Mouse (Mus musculus) embryonic facial prominence, embryonic 11.5 days (tissue): Measurements from ENCODE around the gene Ppm1h. TPM values are rescaled to one million over a fixed set of nuclear protein-coding genes. Genes with fewer than 3 reads are reported as not detected.

Experiments
- ATAC-seq: fragments of 200-750 bp; cut with Nextera tagmentation; replicated peaks from 2 replicates; pipeline ENCODE4 v1.8.0; 2017; ENCODE audit warnings: low read depth; ENCODE audit not compliant: insufficient number of reproducible peaks, low FRiP score, low TSS enrichment
- DNase-seq: peaks from one replicate; pipeline ENCODE4 v3.0.0-alpha.2; 2015; ENCODE audit warnings: low spot score
- H3K27ac ChIP-seq: fragments of 300-500 bp; sonication (generic); replicated peaks from 2 replicates; pipeline ENCODE4 v1.5.1; 2014; ENCODE audit warnings: mild to moderate bottlenecking, low read depth, low read length, control low read depth
- H3K27me3 ChIP-seq: fragments of 300-500 bp; sonication (generic); 2 replicates; pipeline ENCODE4 v1.6.1; 2014; ENCODE audit warnings: mild to moderate bottlenecking, low read length, moderate library complexity, mixed read lengths; ENCODE audit not compliant: control insufficient read depth, insufficient read depth
- H3K36me3 ChIP-seq: fragments of 300-500 bp; sonication (generic); replicated peaks from 2 replicates; pipeline ENCODE4 v1.6.1; 2014; ENCODE audit warnings: low read depth, mild to moderate bottlenecking, low read length, moderate library complexity, mixed read lengths; ENCODE audit not compliant: control insufficient read depth, insufficient read depth
- H3K4me1 ChIP-seq: fragments of 300-500 bp; sonication (generic); 2 replicates; pipeline ENCODE4 v1.6.1; 2014; ENCODE audit warnings: low read length, mixed read lengths; ENCODE audit not compliant: control insufficient read depth, insufficient read depth
- H3K4me2 ChIP-seq: fragments of 300-500 bp; sonication (generic); 2 replicates; pipeline ENCODE4 v1.6.1; 2014; ENCODE audit warnings: low read depth, mild to moderate bottlenecking, control low read depth, low read length, moderate library complexity
- H3K4me3 ChIP-seq: fragments of 300-500 bp; sonication (generic); 2 replicates; pipeline ENCODE4 v1.5.1; 2014; ENCODE audit warnings: low read depth, low read length, control low read depth
- H3K9ac ChIP-seq: fragments of 300-500 bp; sonication (generic); replicated peaks from 2 replicates; pipeline ENCODE4 v1.6.1; 2014; ENCODE audit warnings: mild to moderate bottlenecking, control low read depth, low read length
- H3K9me3 ChIP-seq: fragments of 300-500 bp; sonication (generic); replicated peaks from 2 replicates; pipeline ENCODE4 v1.6.1; 2016; ENCODE audit warnings: mild to moderate bottlenecking, low read length, inconsistent platforms, mixed read lengths; ENCODE audit not compliant: control insufficient read depth
- WGBS: fragments of 180-500 bp; shearing (Covaris S2); extraction: QIAGEN DNeasy Blood & Tissue Kit; methylation state at CpG from one replicate; pipeline ENCODE4 v1.1.7; 2014; 5-methylcytosine and 5-hydroxymethylcytosine counted together
- polyA plus RNA-seq: library from polyadenylated mRNA; unstranded; fragments of >200 nt; fragmentation: Nextera tagmentation; extraction: Ambion mirVana; gene quantifications from 2 replicates; pipeline ENCODE4 v1.2.1, GENCODE M21; 2014

Ppm1h gene
- polyA plus RNA-seq, 1 experiment from 2014 or later = 4.5 TPM

- ATAC-seq = no peak
- Histone ChIP-seq H3K27ac (no peak overlapping the region), H3K36me3 (no peaks in the 10 kb centered on the region), H3K4me2 (no peak overlapping the region), H3K9ac (no peak overlapping the region), H3K4me3 (no peak overlapping the region), H3K27me3 (no peaks in the 10 kb centered on the region), H3K9me3 (no peaks in the 10 kb centered on the region), H3K4me1 (no peaks in the 10 kb centered on the region)
- no peak for DNase-seq
- 46% methylated on average over 8 of the region's 8 CpGs for WGBS
Measured at GRCm38 (mm10) chr10:122765992-122766391, 87.4 kb downstream of the Ppm1h start.

- ATAC-seq (no peak), DNase-seq (no peak)
- Histone ChIP-seq H3K4me2 (no peak overlapping the region), H3K27me3 (no peaks in the 10 kb centered on the region), H3K9me3 (no peaks in the 10 kb centered on the region), H3K27ac (no peak overlapping the region), H3K4me3 (no peak overlapping the region), H3K36me3 (no peaks in the 10 kb centered on the region), H3K4me1 (no peaks in the 10 kb centered on the region), H3K9ac (no peak overlapping the region)
- 69% methylated on average over 13 of the region's 13 CpGs for WGBS
Measured at GRCm38 (mm10) chr10:122768204-122768892, 89.8 kb downstream of the Ppm1h start.

GRCm38 (mm10) chr10:122768893-122769341 is 90.4 kb downstream of the Ppm1h start:
- Histone ChIP-seq H3K36me3 (no peaks in the 10 kb centered on the region), H3K4me1 (no peaks in the 10 kb centered on the region), H3K27me3 (no peaks in the 10 kb centered on the region), H3K4me3 (no peak overlapping the region), H3K27ac (no peak overlapping the region), H3K9me3 (no peaks in the 10 kb centered on the region), H3K9ac (no peak overlapping the region), H3K4me2 (no peak overlapping the region)
- ATAC-seq (no peak), DNase-seq (no peak)
- 68% methylated on average over 6 of the region's 6 CpGs for WGBS

GRCm38 (mm10) chr10:122770337-122770736 is 91.8 kb downstream of the Ppm1h start:
- Histone ChIP-seq H3K27ac (no peak overlapping the region), H3K9me3 (no peaks in the 10 kb centered on the region), H3K27me3 (no peaks in the 10 kb centered on the region), H3K4me2 (no peak overlapping the region; the same call in 1 of the 2 replicates), H3K9ac (no peak overlapping the region), H3K4me3 (no peak overlapping the region), H3K4me1 (no peaks in the 10 kb centered on the region), H3K36me3 (no peaks in the 10 kb centered on the region)
- WGBS = 69% methylated on average over 7 of the region's 7 CpGs
- no peak for ATAC-seq
- DNase-seq = no peak

GRCm38 (mm10) chr10:122770987-122771386 is 92.4 kb downstream of the Ppm1h start:
- Histone ChIP-seq H3K36me3 (no peaks in the 10 kb centered on the region), H3K9me3 (no peaks in the 10 kb centered on the region), H3K4me1 (no peaks in the 10 kb centered on the region), H3K4me2 (no peak overlapping the region), H3K27me3 (no peaks in the 10 kb centered on the region), H3K9ac (no peak overlapping the region), H3K4me3 (no peak overlapping the region), H3K27ac (no peak overlapping the region)
- ATAC-seq = no peak
- 46% methylated on average over 5 of the region's 5 CpGs for WGBS
- DNase-seq = no peak

- DNase-seq = no peak
- no peak for ATAC-seq
- Histone ChIP-seq H3K9me3 (no peaks in the 10 kb centered on the region), H3K4me1 (no peaks in the 10 kb centered on the region), H3K9ac (no peak overlapping the region), H3K4me2 (no peak overlapping the region), H3K4me3 (no peak overlapping the region), H3K27ac (no peak overlapping the region), H3K27me3 (no peaks in the 10 kb centered on the region), H3K36me3 (no peaks in the 10 kb centered on the region)
- WGBS = 86% methylated on average over 7 of the region's 7 CpGs
Measured at GRCm38 (mm10) chr10:122774169-122774568, 95.6 kb downstream of the Ppm1h start.

GRCm38 (mm10) chr10:122777436-122777835 is 98.9 kb downstream of the Ppm1h start:
- ATAC-seq (no peak), DNase-seq (no peak)
- Histone ChIP-seq H3K4me2 (no peak overlapping the region), H3K36me3 (no peaks in the 10 kb centered on the region), H3K9ac (no peak overlapping the region), H3K27me3 (no peaks in the 10 kb centered on the region), H3K27ac (no peak overlapping the region), H3K4me3 (no peak overlapping the region), H3K9me3 (no peaks in the 10 kb centered on the region), H3K4me1 (no peaks in the 10 kb centered on the region)
- 69% methylated on average over 3 of the region's 3 CpGs for WGBS

GRCm38 (mm10) chr10:122777939-122778655 is 99.5 kb downstream of the Ppm1h start:
- no peak overlapping the region for H3K27ac ChIP-seq
- H3K36me3 ChIP-seq = no peaks in the 10 kb centered on the region
- no peaks in the 10 kb centered on the region for H3K4me1 ChIP-seq
- H3K9me3 ChIP-seq = no peaks in the 10 kb centered on the region
- H3K4me2 ChIP-seq = no peak overlapping the region
- DNase-seq (no peak), ATAC-seq (no peak)
- no peak overlapping the region for H3K4me3 ChIP-seq
- 84% methylated on average over 3 of the region's 3 CpGs for WGBS
- H3K27me3 ChIP-seq = no peaks in the 10 kb centered on the region
- no peak overlapping the region for H3K9ac ChIP-seq
